Mouse (Mus musculus) liver (tissue): Measurements from ENCODE around the gene Paxx.
"Not testable (repeated sequence)": the region's sequence is repeated elsewhere in the genome, so short reads cannot be mapped to it uniquely, and the experiment has no call there.

Source experiments
- DNase-seq: peaks from one replicate; pipeline ENCODE4 v3.0.0-alpha.2; 2020; ENCODE audit warnings: mixed read lengths

Gene Paxx

DNA sequence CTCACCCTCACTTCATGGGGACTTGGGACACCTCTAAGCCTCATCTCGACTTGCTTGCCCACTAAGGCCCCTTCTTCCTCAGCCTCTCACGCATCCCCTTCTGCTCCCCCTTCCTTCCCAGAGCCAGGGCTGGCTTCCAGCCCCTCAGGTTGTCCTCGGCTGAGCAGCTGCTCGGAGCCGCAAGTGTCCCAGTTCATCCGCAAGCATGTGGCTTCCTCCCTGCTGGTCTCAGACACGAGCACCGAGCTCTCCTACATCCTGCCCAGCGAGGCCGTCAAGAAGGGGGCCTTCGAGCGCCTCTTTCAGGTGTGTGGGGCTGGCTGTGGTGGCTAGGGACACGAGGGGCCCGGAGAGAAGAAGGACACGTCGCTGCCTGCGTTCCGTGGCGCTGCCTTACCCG is 19.8 kb downstream of the Paxx start:
- no peak for DNase-seq

DNA sequence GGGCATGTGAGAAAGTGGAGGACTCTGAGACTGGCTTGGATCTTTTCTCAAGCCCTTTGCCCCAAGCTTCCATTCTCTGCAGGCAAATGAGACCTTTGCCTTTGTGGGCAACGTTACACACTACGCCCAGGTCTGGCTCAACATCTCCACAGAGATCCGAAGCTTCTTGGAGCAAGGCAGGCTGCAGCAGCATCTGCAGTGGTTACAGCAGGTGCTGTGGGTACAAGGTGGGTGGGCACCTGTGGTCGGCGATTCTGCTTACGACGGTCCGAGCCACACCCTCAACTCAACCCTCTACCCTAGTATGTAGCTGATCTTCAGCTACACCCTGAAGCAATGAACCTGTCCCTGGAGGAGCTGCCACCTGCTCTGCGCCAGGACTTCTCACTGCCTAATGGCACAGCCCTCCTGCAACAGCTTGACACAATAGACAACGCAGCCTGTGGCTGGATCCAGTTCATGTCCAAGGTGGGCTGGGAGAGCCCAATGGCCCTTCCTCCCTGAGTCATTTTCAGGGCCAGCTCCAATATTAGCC is 24.5 kb downstream of the Paxx start:
- no peak for DNase-seq

DNA sequence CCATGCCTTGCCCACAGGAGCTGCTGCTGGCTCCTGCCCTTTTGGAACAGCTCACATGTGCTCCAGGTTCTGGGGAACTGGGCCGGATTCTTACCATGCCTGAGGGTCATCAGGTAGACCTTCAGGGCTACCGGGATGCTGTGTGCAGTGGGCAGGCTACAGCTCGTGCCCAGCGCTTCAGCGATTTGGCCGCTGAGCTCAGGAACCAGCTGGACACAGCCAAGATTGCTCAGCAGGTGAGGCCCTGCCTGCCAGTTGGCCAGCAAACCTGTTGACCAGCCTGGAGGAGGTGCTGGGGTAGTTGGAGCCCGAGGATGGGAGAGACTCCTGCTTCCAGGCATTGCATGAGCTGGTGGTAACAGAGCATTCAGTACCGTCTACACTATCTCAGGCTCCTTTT is 26.6 kb downstream of the Paxx start:
- DNase-seq: peak; percentile 2

DNA sequence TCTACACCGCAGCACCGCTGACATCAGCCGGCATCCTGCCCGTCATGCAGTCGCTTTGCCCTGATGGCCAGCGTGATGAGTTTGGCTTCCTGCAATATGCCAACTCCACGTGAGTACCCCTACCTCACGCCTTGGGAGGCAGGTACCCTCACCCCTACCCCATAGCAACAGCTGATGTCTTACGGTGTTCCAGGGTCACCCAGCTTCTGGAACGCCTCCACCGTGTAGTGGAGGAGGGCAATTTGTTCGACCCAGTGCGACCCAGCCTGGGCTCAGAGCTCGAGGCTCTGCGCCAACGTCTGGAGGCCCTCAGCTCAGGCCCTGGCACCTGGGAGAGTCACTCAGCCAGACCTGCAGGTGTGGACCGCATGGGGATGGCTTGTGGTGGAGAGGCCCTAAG is 27.8 kb downstream of the Paxx start:
- DNase-seq: no peak

DNA sequence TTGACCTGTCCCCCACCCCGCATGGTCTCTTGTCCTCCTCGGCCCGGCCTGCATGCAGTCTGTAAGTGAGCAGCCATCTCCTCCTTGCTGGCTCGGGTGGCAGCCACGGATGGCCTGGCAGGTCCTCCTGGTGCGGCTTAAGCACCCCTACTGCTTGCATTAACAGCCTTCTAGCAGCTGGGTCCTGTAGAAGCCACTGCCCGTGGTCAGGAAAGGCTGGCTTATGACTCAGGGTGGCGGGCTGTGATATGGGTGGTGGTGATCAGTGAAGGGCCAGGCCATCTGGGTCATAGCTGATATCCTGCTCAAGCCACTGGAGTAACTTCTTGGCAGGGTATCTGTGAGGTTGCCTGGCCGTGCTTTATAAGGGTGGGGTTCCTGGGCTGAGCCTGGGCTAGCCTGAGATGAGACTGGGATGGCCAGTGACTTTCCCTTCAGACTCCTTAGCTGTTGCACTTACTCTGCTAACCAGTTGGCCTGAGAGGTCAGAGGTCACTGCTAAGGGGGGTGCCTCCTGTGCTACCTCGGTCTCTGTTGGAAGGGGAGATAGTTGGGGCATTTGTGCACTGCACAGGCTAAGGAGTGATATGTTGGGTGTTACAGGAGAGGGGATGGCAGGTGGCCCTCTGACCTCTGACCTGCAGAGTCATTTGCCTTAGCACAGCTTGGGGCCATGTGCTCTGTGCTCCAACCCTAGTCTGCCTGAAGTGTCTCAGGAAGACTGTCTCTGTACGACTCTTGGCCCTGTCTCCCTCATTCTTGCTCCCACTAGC is 28.4 kb downstream of the Paxx start:
- DNase-seq: peak; percentile 5

DNA sequence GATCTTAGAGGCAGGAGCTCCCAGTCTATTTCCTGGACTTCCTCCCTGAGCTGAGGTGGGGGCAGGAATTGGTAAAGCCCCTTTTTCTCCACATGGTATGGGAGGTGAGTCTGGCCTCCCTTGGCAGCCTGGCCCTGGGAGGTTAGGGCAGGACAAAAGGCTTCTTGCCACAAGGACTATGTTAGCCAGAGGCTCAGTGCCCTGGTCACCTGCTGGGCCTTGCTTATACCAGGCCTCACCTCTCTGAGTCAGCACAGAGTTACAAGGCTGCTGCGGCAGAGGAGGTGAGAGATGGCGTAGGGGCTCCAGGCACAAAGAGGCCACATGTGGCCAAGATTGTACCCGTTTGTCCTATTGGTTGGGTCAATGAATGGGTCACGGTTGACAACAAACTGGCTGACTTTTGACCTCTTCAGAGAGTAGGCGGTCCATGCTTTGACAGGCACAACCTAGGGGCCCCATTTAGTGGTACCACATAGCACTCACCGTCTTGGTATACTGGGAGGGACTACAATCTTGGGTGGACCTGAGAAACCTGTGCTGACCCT is 29.5 kb downstream of the Paxx start:
- peak; percentile 3 for DNase-seq

DNA sequence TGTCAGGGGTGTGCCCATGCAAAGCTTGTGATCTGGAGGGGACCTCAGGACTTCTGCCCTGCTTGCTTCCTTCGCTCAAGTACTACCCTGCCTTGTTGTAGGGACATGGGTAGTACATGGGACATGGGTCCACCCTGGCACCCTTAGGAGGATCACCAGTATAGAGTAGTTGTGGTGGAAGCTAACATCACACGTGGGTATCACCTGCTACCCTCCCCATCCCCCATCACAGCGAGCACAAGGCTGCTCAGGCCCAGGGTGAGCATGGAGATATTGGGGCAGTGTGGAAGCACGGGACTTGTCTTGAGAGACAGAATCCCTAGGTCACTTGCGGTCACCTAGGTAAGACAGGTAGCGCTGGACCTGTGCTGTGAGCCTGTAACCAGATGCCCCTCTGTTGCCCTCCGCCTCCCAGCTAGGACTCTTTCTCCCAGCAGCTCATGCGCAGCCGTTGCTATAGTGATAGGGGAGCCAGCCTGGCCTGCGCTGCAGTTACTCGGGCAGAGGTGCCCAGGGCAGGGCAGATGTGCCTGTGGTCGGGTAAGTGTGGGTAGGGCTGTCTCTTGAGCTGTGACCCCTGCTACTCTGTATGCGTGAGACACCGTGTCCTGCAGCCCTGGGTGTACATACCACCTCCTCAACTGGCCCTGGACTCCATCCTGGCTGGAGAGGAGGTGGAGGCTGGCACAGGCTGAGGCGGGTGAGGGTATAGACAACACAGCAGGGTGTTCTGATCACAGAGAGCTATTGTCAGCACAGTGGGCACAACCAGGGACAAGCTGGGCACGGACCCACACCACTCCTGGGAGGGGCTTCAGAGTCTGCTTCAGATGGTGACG is 30.3 kb downstream of the Paxx start:
- DNase-seq: peak; percentile 2

DNA sequence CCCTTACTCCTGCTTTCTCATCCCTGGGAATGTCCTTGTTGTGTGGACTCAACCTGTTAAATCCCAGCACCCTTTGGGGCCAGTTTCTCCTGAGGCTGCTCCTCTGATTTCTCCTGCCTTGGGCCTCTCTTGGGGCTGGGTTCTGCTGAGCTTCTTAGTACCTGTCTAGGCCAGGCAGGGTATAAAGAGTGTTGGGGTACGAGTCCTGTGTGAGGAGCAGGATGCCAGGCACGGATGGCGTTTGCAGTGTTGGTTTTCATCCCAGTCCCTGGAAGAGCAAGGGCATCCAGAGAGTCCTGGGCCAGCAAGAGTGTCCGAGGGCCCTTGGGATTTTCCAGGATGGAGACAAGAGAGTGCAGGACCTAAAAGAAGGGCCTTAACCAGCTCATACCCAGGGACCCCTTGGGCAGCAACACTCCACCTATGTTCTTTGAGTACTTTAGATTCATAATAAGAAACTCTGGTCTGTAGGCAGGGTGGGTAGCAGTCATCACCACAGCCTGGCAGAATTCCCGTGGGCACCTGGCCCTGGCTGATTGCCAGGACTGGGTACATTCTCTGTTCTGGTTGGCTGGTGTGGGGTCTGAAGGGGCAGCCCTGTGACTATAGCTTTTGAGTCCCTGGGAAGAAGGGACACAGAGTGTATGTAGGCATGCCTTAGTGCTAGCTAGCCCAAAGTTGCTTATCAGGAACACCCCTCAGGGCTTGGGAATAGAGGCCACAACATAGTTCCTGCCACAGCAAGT is 31.3 kb downstream of the Paxx start:
- no peak for DNase-seq

DNA sequence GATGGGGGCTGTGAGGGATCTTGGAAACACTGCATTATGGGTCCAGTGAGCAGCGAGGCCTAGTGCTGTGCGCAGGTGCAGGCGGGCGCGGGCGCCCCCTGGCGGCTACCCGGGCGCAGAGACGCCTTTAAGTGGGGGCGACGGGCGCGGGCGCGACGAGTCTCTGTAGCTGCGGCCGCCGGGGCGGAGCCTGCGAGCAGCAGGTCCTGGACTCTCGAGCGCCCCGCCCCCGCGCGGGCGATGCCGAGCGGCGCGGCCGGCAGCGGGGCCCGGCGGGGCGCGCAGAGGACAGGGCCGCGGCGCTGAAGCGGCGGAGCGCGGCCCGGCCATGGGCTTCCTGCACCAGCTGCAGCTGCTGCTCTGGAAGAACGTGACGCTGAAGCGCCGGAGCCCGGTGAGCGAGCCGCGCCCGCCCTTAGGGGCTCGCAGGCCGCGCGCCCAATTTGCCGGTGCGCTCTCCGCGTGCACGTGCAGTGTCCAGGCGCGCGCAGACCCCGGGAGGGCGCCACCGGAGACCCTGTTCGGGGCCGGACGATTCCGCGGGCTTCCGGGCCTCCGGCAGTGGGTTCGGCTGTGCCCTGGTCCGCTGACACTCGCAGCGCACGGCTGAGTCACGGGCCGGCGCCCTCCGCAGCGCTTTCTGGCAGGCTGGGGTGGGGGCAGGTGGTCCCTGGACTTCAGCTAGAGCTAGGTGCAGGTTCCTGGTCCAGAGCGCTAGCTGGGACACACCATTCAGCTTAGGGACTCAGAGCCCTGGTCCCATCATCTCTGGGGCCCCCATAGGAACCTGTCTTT is 32.3 kb downstream of the Paxx start, which contains the start of gene Abca2:
Abca2 (plus strand) TSS at position 262 of the 795 bp plus-strand sequence.
- peak; percentile 93 for DNase-seq

DNA sequence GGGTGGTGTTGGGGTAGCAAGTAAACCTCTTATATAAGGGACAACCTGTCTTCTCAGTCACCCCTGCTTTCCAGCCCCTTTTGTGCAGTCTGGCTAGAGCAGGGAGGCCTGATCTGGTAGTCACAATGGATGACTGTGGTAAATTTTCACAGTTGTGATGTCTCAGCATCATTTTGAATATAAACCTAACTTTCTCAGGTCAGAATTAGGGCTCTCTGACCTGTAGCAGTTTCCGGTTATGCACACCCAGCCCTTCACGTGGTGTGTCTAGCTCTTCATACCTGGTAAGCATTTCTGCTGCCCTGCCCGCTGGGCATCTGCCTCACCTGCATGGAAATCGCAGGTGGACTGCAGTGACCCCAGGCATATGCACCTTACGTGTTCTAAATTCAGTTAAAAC is 33.6 kb downstream of the Paxx start:
- no peak for DNase-seq

DNA sequence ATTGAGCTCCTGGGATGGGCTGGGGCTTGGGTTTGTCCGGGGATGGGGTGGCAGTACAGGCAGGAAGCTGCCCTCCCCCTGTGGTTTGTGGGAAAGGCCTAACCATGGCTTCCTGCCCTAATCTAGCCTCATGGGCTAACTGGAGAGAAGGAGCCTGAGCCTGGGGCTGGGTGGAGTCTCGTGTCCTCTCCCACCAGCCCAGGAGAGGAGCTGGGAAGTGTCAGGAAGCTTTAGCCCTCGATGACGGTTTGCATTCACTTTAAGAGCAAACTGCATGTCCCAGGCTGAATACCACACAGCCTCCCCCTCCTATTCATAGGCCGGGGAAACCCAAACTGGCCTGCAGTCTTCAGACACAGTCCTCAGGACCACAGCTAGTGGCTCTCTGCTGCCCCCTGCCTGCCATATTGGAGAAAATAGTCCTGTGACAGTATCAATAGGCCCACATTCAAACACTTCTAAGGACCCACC is 34.1 kb downstream of the Paxx start:
- peak; percentile 81 for DNase-seq

DNA sequence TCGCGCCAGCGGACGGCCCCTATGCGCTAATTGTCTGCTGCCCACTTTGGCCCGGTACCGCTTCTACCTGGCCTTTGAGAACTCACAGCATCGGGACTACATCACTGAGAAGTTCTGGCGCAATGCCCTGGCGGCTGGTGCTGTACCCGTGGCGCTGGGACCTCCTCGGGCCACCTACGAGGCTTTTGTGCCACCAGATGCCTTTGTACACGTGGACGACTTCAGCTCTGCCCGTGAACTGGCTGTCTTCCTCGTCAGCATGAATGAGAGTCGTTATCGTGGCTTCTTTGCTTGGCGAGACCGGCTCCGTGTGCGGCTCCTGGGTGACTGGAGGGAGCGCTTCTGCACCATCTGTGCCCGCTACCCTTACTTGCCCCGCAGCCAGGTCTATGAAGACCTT is 35.4 kb downstream of the Paxx start:
- DNase-seq: no peak

DNA sequence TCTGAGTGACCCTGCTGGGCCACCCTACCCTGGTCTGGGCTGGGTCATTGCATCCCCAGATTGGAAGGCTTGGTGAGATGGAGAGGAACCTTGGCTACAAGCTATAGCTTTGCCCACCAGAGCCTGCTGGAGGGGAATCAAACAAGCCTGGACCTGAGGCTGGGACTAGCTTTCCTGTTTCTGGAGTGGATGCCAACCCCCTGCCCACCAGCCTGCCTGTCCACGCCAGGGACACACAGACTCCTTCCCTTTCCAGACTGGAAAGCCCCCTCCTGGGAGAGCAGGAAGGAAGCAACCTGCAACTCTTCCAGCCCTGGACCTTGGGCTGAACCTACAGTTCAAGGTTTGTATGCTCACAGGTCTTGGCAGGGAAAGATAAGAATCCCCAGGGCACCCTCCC is 37.3 kb downstream of the Paxx start:
- no peak for DNase-seq

DNA sequence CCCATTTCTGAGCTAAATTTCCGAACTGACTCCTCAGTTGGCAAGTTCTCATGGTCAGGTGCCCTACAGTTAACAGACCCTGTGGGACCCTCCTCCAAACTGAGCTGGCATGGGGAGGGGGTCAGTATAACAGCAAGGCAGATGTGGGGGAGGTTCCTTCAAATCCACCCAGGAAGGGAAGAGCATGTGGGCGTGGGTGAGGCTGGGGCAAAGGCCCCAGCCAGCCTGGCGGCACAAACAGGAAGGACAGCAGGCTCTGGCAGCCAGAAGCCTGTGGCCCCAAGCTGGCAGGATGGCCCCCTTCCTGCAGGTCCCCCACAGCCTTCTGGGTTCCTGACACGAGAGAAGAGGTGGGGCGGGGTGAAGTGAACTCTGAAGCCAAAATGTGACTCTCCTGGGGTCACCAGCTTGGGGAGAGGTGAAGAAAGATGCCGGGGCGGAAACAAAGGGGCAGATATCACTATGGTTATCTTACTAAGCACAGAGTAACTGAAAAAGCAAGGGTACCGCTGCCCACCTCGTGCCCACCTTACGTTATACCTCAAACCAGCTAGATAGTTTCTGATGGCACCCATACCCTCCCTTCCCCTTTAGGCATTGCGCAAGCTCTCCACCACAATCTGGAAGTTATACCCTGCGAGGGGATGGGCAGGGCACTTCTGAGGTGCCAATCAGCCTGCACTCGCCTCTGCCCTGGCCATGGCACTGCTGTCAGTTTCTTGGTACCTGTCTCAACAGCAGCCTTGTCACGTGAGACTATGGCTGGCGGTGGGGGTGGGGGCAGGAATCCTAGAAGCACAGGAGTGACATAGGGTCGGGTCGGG is 38.1 kb downstream of the Paxx start, which contains the start of gene Fut7:
Fut7 (plus strand) TSS at position 681 of the 824 bp plus-strand sequence.
- DNase-seq: no peak

DNA sequence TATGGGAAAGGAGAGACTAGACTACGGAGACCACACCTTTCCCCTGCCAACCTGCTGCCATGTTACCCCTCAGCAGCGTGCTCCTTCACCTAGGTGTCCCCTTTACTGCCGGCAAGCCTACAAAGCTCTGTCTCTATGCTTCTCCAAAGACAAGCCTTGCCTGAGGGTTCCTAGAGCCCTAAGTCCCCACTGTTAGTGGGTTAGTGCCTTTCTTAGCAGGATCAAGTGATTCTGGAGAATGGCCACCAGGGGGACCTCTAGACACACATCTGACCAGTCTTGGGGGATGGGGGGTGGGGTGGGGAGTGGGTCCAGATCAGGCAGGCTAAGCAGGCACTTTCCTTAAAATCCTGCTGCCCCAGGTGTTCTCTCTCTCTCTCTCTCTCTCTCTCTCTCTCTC is 39.0 kb downstream of the Paxx start:
- peak; percentile 59 for DNase-seq

DNA sequence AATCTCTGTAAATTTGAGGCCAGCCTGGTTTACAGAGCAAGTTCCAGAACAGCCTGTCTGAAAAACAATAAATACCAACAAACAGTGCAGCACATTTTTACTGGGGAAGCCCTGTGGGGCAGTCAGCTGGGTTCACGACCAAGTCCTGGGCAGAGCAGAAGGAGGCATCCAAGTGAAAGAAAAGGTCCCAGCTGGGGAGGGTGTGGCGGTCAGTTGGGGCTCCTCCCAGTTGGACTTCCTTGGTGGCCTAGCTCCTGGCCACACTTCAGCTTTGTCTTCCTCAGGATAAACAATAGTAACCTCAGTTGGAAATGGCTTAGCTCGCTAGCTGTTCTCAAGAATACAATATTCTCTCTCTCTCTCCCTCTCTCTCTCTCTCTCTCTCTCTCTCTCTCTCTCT is 43.5 kb downstream of the Paxx start:
- no peak for DNase-seq

DNA sequence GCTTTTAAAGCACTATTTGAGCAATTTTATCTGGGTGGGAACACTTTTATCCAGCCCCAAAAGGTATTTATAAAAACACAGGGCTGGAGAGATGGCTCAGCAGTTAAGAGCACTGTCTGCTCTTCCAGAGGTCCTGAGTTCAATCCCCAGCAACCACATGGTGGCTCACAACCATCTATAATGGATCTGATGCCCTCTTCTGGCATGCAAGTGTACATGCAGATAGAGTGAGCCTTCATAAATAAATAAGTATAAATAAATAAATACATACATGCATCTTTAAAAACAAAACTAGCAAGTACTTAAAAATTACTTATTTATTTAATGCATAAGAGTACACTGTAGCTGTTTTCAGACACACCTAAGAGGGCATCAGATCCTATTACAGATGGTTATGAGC is 47.5 kb downstream of the Paxx start:
- not testable (repeated sequence) for DNase-seq

DNA sequence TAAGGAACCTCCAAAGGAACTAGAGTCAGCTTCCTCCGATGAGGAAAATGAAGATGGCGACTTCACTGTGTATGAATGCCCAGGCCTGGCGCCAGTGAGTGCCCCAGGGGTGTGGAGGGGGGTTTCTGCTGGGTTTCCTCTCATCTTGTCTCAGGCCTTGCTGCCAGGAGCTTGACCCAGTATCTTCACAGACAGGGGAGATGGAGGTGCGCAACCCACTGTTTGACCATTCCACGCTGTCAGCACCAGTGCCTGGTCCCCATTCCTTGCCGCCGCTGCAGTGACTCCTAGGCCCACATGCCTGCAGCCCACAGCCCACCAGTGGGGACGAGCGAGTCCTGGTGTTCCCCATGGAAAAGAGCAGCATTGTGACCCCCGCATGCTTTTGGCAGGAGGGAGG is 52.0 kb downstream of the Paxx start:
- no peak for DNase-seq
